Mouse (Mus musculus) hindbrain, embryonic 12.5 days (tissue): ENCODE results near the gene Oxa1l. TPM values are rescaled to one million over a fixed set of nuclear protein-coding genes. Genes with fewer than 3 reads are reported as not detected.

Experiments used
- ATAC-seq: fragments of 200-750 bp; cut with Nextera tagmentation; 2 replicates; pipeline ENCODE4 v1.8.0; 2017; ENCODE audit warnings: moderate TSS enrichment; ENCODE audit not compliant: low FRiP score
- H3K27ac ChIP-seq: fragments of 300-500 bp; sonication (generic); 2 replicates; pipeline ENCODE4 v1.5.1; 2016; ENCODE audit warnings: mild to moderate bottlenecking
- H3K27me3 ChIP-seq: fragments of 300-500 bp; sonication (generic); 2 replicates; pipeline ENCODE4 v1.6.1; 2016; ENCODE audit warnings: mild to moderate bottlenecking
- H3K36me3 ChIP-seq: fragments of 300-500 bp; sonication (generic); 2 replicates; pipeline ENCODE4 v1.6.1; 2016; ENCODE audit warnings: mild to moderate bottlenecking
- H3K4me1 ChIP-seq: fragments of 300-500 bp; sonication (generic); 2 replicates; pipeline ENCODE4 v1.6.1; 2016
- H3K4me2 ChIP-seq: fragments of 300-500 bp; sonication (generic); replicated peaks from 2 replicates; pipeline ENCODE4 v1.6.1; 2016; ENCODE audit warnings: mild to moderate bottlenecking
- H3K4me3 ChIP-seq: fragments of 300-500 bp; sonication (generic); 2 replicates; pipeline ENCODE4 v1.5.1; 2016; ENCODE audit warnings: mild to moderate bottlenecking
- H3K9ac ChIP-seq: fragments of 300-500 bp; sonication (generic); 2 replicates; pipeline ENCODE4 v1.6.1; 2016; ENCODE audit warnings: mild to moderate bottlenecking, moderate library complexity
- H3K9me3 ChIP-seq: fragments of 300-500 bp; sonication (generic); replicated peaks from 2 replicates; pipeline ENCODE4 v1.6.1; 2016; ENCODE audit warnings: mild to moderate bottlenecking
- WGBS: fragments of 180-500 bp; shearing (Covaris S2); methylation state at CpG from one replicate; pipeline ENCODE4 v1.1.7; 2016; 5-methylcytosine and 5-hydroxymethylcytosine counted together
- polyA plus RNA-seq: library from polyadenylated mRNA; unstranded; fragments of >200 nt; fragmentation: Nextera tagmentation; extraction: Ambion mirVana; gene quantifications from 2 replicates; pipeline ENCODE4 v1.2.1, GENCODE M21; 2016

The Oxa1l gene
- polyA plus RNA-seq, 1 experiment from 2014 or later = 42.2 TPM

DNA sequence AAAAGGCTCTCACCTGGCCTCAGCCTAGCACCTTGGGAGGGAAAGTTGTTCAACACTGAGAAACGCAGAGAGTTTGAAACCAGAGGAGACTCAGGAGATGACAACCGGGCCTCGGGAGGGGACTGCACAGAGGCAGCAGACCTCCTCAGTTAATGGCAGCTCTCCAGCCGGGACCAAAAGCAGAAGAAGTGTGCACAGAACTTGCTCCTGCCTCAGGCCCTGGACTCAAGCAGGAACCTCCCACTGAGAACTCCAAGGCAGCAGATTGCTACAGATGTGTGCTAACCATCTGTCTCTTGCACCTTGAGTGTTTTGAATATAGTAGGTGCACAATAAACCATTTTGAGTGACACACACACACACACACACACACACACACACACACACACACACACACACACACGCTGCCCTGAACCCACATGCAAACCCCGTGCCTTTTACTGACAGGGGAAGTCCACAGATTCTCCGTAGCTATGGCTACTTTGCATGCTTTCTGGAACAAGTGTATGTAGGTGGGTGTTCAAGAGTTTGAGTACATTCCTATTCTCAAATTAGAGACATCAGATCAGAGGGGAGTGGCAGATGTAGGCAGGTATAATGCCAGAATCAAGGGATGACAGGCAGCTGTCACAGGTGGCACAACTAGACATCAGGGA lies 37.4 kb downstream of the Oxa1l start:
- Histone ChIP-seq H3K4me2 (no peak overlapping the region), H3K36me3 (no peaks in the 10 kb centered on the region), H3K27me3 (no peaks in the 10 kb centered on the region), H3K27ac (no peak overlapping the region), H3K9me3 (no peaks in the 10 kb centered on the region), H3K4me3 (no peak overlapping the region), H3K9ac (no peak overlapping the region), H3K4me1 (no peaks in the 10 kb centered on the region)
- 76% methylated on average over 7 of the region's 7 CpGs for WGBS
- no peak for ATAC-seq

GRCm38 (mm10) chr14:54398528-54398916 lies 37.9 kb downstream of the Oxa1l start:
- Histone ChIP-seq H3K9ac (no peak overlapping the region), H3K9me3 (no peaks in the 10 kb centered on the region), H3K36me3 (no peaks in the 10 kb centered on the region), H3K4me3 (no peak overlapping the region), H3K4me2 (no peak overlapping the region), H3K27ac (no peak overlapping the region), H3K27me3 (no peaks in the 10 kb centered on the region), H3K4me1 (no peaks in the 10 kb centered on the region)
- WGBS = 73% methylated on average over 7 of the region's 7 CpGs
- no peak for ATAC-seq

- no peaks in the 10 kb centered on the region for H3K9me3 ChIP-seq
- no peak overlapping the region for H3K4me2 ChIP-seq
- H3K27ac ChIP-seq = no peak overlapping the region
- H3K4me1 ChIP-seq = no peaks in the 10 kb centered on the region
- WGBS = 56% methylated on average over 8 of the region's 8 CpGs
- H3K27me3 ChIP-seq = no peaks in the 10 kb centered on the region
- no peak overlapping the region for H3K9ac ChIP-seq
- H3K4me3 ChIP-seq = no peak overlapping the region
- no peak for ATAC-seq
- H3K36me3 ChIP-seq = no peaks in the 10 kb centered on the region
Measured at GRCm38 (mm10) chr14:54398921-54399382, 38.3 kb downstream of the Oxa1l start.

- Histone ChIP-seq H3K4me2 (no peak overlapping the region), H3K27ac (no peak overlapping the region), H3K9ac (no peak overlapping the region), H3K36me3 (no peaks in the 10 kb centered on the region), H3K4me3 (no peak overlapping the region), H3K27me3 (no peaks in the 10 kb centered on the region), H3K9me3 (no peaks in the 10 kb centered on the region), H3K4me1 (no peaks in the 10 kb centered on the region)
- WGBS = 82% methylated on average over 3 of the region's 3 CpGs
- no peak for ATAC-seq
Measured at GRCm38 (mm10) chr14:54401723-54402122, 41.1 kb downstream of the Oxa1l start.

DNA sequence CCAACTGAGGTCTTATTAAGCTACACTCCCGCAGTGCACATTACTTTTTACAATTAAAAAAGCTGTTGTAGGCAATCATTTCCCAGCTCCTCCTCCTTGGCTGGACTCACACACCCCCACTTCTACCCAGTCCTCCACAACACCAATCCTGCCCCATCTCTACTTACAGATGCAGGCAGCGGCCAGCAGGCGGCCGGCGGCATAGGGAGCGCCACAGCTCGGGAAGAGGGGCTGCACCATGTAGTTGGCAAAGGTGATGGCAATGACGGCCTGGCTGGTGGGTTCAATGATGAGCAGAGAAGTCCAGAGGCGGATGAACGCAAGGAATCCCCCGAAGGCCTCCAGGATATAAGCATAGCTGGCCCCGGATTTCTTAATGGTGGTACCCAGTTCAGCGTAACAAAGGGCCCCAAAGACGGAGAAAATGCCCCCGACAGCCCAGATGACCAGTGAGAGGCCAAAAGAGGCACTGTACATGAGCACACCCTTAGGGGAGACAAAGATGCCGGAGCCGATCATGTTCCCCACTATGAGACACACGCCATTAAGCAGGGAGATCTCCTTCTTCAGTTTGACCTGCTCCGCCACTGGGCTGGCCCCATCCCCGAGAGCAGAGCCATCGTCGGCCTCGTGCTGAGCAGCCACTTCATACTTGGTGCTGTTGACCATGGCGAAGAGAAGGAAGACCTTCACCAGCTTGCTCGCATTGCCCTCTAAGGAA lies 47.9 kb downstream of the Oxa1l start:
- H3K9me3 ChIP-seq = no peaks in the 10 kb centered on the region
- no peak overlapping the region for H3K9ac ChIP-seq
- no peak overlapping the region for H3K4me3 ChIP-seq
- no peak overlapping the region for H3K4me2 ChIP-seq
- no peak for ATAC-seq
- 81% methylated on average over 25 of the region's 25 CpGs for WGBS
- H3K4me1 ChIP-seq = peaks cover 15% of the 10 kb centered on the region
- H3K36me3 ChIP-seq = no peaks in the 10 kb centered on the region
- H3K27me3 ChIP-seq = peaks cover 5% of the 10 kb centered on the region; the same call in 1 of the 2 replicates
- no peak overlapping the region for H3K27ac ChIP-seq

DNA sequence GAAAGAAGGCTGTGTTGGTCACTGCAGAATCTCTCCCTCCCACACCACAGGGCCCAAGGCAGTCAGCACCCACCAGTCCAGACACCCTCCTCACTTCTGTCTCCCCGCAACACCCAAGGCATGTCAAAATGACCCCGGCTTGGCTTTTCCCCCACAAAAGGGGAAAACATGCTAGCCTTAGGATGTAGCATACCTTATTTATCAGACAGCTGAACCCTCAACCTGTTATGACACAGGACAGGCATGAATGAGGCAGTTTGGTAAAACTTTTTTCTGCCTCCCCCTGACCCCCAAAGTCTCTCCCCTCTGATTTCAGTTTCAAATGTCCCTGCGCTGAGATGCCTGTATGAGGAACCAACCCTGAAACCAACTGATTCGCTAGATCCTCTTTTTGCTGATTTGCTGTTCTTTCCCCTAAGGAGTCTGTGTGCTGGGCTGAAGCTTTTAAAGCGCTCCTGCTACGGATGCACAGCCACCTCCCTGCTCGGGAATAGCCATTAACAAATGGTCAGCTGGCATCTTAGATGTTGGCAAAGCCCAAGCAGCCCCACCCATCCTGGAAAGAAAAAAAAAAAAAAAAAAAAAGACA lies 48.5 kb downstream of the Oxa1l start:
- no peak for ATAC-seq
- H3K27me3 ChIP-seq = peaks cover 12% of the 10 kb centered on the region
- H3K4me2 ChIP-seq = no peak overlapping the region
- WGBS = 79% methylated on average over 7 of the region's 7 CpGs
- H3K4me3 ChIP-seq = no peak overlapping the region
- no peaks in the 10 kb centered on the region for H3K9me3 ChIP-seq
- peaks cover 21% of the 10 kb centered on the region for H3K4me1 ChIP-seq
- no peaks in the 10 kb centered on the region for H3K36me3 ChIP-seq
- H3K9ac ChIP-seq = no peak overlapping the region
- H3K27ac ChIP-seq = no peak overlapping the region

DNA sequence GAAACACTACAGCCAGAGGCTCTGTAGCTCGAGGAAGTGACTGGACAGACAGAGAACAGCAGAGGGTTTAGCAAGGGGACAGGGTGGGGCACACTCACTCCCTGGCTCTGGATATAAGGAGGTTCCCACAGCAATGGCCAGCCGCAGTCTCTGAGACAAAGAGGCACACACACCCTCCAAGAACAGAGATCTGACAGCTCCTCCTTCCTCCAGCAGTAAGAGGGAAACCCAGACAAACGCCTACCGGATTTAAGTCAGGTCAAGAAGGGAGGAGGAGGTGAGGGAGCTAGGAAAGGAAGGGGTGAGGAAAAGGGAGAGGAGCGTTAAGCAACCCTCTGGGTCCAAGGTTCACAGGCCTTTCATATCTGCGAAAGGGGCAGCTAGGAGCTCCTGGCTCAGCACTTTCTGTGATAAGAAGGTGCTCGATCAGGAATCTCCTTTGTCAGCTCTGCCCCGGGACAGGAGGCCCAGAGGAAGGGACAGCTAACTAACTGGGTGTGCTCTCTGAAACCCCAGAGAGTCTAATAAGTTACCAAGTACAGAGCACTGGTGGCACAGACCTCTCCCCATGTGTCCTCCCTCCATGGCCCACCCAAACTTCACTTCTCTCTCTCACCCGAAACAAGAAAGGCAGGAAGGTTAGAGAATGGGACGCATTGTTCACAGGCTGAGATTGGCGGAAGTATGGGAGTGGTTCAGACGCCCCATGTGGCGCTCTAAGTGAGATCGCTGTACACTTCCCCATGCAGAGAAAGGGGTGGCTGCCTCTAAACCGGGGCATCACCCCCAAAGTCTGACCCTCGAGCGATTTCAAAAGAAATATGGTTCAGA lies 49.6 kb downstream of the Oxa1l start:
- Histone ChIP-seq H3K27me3 (peaks cover 22% of the 10 kb centered on the region), H3K36me3 (no peaks in the 10 kb centered on the region), H3K9ac (peak overlapping the region; percentile 35; the same call in 1 of the 2 replicates), H3K9me3 (no peaks in the 10 kb centered on the region), H3K4me2 (no peak overlapping the region; the same call in 1 of the 2 replicates), H3K4me1 (peaks cover 22% of the 10 kb centered on the region), H3K27ac (peak overlapping the region; percentile 40; the same call in 1 of the 2 replicates), H3K4me3 (no peak overlapping the region)
- no peak for ATAC-seq
- 42% methylated on average over 17 of the region's 17 CpGs for WGBS

GRCm38 (mm10) chr14:54412000-54412576 lies 51.5 kb downstream of the Oxa1l start:
- Histone ChIP-seq H3K4me3 (no peak overlapping the region), H3K27ac (no peak overlapping the region), H3K9ac (no peak overlapping the region), H3K36me3 (no peaks in the 10 kb centered on the region), H3K4me1 (peaks cover 22% of the 10 kb centered on the region), H3K4me2 (no peak overlapping the region), H3K9me3 (no peaks in the 10 kb centered on the region), H3K27me3 (peaks cover 37% of the 10 kb centered on the region)
- 33% methylated on average over 9 of the region's 9 CpGs for WGBS
- no peak for ATAC-seq

DNA sequence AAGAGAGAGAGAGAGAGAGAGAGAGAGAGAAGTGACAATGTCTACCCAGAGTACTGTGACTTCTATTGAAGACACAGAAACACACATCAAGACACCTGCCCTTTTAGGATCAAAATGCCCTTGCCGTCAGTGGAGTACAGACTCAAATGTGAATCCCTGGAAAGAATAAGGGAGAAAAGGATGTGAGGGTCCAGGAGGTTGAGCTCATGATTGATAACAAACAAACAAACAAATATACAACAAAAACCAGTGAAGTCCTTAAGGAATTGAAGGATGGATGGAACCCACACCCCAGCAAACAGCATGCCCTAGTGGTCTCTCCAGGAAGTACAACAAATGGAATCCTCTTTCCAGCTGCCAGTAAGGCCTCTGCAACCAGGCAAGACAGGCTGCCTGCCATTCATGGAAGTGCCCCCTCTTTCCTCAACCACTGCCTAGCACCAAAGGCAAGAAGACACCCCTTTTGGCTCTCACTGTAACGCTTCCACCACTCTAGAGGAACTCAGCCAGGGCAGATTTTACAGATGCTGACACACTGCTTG lies 52.1 kb downstream of the Oxa1l start:
- no peak overlapping the region for H3K9ac ChIP-seq
- no peak for ATAC-seq
- no peak overlapping the region for H3K4me2 ChIP-seq
- no peaks in the 10 kb centered on the region for H3K9me3 ChIP-seq
- no peak overlapping the region for H3K27ac ChIP-seq
- peaks cover 28% of the 10 kb centered on the region for H3K4me1 ChIP-seq
- no peak overlapping the region for H3K4me3 ChIP-seq
- 48% methylated on average over 2 of the region's 2 CpGs for WGBS
- H3K27me3 ChIP-seq = peaks cover 43% of the 10 kb centered on the region
- no peaks in the 10 kb centered on the region for H3K36me3 ChIP-seq

DNA sequence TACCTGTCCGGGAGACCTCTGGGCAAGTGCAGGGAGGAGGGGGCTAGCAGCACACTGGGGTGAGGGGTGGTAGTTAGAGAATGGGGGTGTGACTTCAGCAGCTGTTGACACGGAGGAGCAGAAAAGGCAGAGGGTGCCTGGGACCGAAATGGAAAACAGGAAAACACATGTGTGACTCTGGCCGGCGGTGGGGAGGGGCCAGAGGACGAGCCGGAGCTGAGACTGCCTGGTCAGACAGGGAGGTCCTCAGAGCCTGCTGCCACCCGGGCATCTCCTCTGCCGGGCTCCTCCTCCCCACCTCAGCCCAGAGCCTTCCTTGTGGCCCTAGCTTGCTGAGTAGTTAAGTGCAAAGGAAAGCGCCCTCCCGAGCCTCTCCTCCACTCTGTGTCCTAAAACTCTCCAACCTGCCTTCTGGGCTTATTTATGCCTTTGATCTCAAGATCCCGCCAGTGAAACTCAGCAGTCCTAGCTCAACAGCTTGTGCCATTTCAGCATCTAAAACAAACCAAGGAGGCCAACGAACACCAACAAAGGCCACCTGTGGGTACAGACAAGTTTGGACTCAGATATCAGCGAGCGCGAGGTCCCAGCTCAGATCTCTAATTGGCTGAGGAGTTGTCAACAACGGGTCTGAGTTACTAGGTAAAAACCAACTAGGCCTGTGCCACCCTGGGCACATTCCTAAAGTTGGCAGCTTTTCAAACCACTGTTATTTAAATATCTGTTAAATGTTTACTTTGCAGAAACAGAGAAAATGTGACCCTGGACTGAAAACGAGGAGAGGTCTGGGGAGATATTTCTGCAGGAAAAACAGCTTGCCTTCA lies 53.5 kb downstream of the Oxa1l start:
- Histone ChIP-seq H3K9ac (no peak overlapping the region), H3K27me3 (peaks cover 52% of the 10 kb centered on the region), H3K36me3 (no peaks in the 10 kb centered on the region), H3K4me1 (peaks cover 30% of the 10 kb centered on the region), H3K9me3 (no peaks in the 10 kb centered on the region), H3K4me3 (no peak overlapping the region; the same call in 1 of the 2 replicates), H3K27ac (no peak overlapping the region), H3K4me2 (peak overlapping the region; percentile 35)
- no peak for ATAC-seq
- WGBS = 7% methylated on average over 18 of the region's 18 CpGs
